Mouse (Mus musculus) heart, embryonic 13.5 days (tissue): ENCODE data around the gene Il1r1. TPM values are rescaled to one million over a fixed set of nuclear protein-coding genes. Genes with fewer than 3 reads are reported as not detected.

Experiments
- ATAC-seq: fragments of 200-750 bp; cut with Nextera tagmentation; 2 replicates; pipeline ENCODE4 v1.8.0; 2017; ENCODE audit warnings: moderate TSS enrichment; ENCODE audit not compliant: insufficient number of reproducible peaks, low FRiP score, low TSS enrichment; ENCODE audit errors: extremely low read depth
- H3K27ac ChIP-seq: fragments of 300-500 bp; sonication (generic); replicated peaks from 2 replicates; pipeline ENCODE4 v1.5.1; 2015; ENCODE audit warnings: moderate library complexity, mild to moderate bottlenecking, inconsistent platforms
- H3K27me3 ChIP-seq: fragments of 300-500 bp; sonication (generic); replicated peaks from 2 replicates; pipeline ENCODE4 v1.6.1; 2015; ENCODE audit warnings: mild to moderate bottlenecking, inconsistent platforms
- H3K36me3 ChIP-seq: fragments of 300-500 bp; sonication (generic); 2 replicates; pipeline ENCODE4 v1.6.1; 2015; ENCODE audit warnings: mild to moderate bottlenecking, inconsistent platforms
- H3K4me1 ChIP-seq: fragments of 300-500 bp; sonication (generic); 2 replicates; pipeline ENCODE4 v1.6.1; 2015; ENCODE audit warnings: inconsistent platforms
- H3K4me2 ChIP-seq: fragments of 300-500 bp; sonication (generic); 2 replicates; pipeline ENCODE4 v1.6.1; 2015; ENCODE audit warnings: inconsistent platforms, mild to moderate bottlenecking, moderate library complexity
- H3K4me3 ChIP-seq: fragments of 300-500 bp; sonication (generic); 2 replicates; pipeline ENCODE4 v1.5.1; 2015; ENCODE audit warnings: moderate library complexity, mild to moderate bottlenecking, inconsistent platforms
- H3K9ac ChIP-seq: fragments of 300-500 bp; sonication (generic); 2 replicates; pipeline ENCODE4 v1.6.1; 2015; ENCODE audit warnings: inconsistent platforms, mild to moderate bottlenecking, moderate library complexity
- H3K9me3 ChIP-seq: fragments of 300-500 bp; sonication (generic); 2 replicates; pipeline ENCODE4 v1.6.1; 2016; ENCODE audit warnings: inconsistent platforms
- WGBS: fragments of 180-500 bp; shearing (Covaris S2); methylation state at CpG from one replicate; pipeline ENCODE4 v1.1.7; 2015; ENCODE audit warnings: mixed read lengths; 5-methylcytosine and 5-hydroxymethylcytosine counted together
- polyA plus RNA-seq: library from polyadenylated mRNA; unstranded; fragments of >200 nt; fragmentation: Nextera tagmentation; extraction: Ambion mirVana; gene quantifications from 2 replicates; pipeline ENCODE4 v1.2.1, GENCODE M21; 2015

Il1r1 gene
- polyA plus RNA-seq, 1 experiment from 2014 or later, result 6.3 TPM

GRCm38 (mm10) chr1:40354665-40355064 is 129.8 kb downstream of the Il1r1 start:
- Histone ChIP-seq H3K4me2 (no peak overlapping the region), H3K9me3 (no peaks in the 10 kb centered on the region), H3K27me3 (no peaks in the 10 kb centered on the region), H3K36me3 (0 out of 2 replicates have a peak, but pooled peaks cover 3% of the 10 kb centered on the region), H3K27ac (no peak overlapping the region), H3K4me3 (no peak overlapping the region), H3K4me1 (peaks cover 35% of the 10 kb centered on the region), H3K9ac (no peak overlapping the region)
- WGBS, result 85% methylated on average over 3 of the region's 3 CpGs
- ATAC-seq, result no peak

- Histone ChIP-seq H3K4me2 (no peak overlapping the region), H3K27ac (no peak overlapping the region)
- no peak for ATAC-seq
Measured at GRCm38 (mm10) chr1:40355431-40355843, 130.6 kb downstream of the Il1r1 start.

GRCm38 (mm10) chr1:40355904-40356521 is 131.1 kb downstream of the Il1r1 start:
- Histone ChIP-seq H3K4me1 (peaks cover 41% of the 10 kb centered on the region), H3K9ac (no peak overlapping the region), H3K36me3 (0 out of 2 replicates have a peak, but pooled peaks cover 1% of the 10 kb centered on the region), H3K27me3 (no peaks in the 10 kb centered on the region), H3K27ac (no peak overlapping the region), H3K9me3 (no peaks in the 10 kb centered on the region), H3K4me3 (no peak overlapping the region), H3K4me2 (no peak overlapping the region)
- 46% methylated on average over 10 of the region's 10 CpGs for WGBS
- no peak for ATAC-seq

More at GRCm38 (mm10) chr1:40355431-40355843, 130.6 kb downstream of the Il1r1 start:
- Histone ChIP-seq H3K9me3 (no peaks in the 10 kb centered on the region), H3K9ac (no peak overlapping the region), H3K27me3 (no peaks in the 10 kb centered on the region), H3K4me3 (no peak overlapping the region), H3K4me1 (peaks cover 40% of the 10 kb centered on the region), H3K36me3 (0 out of 2 replicates have a peak, but pooled peaks cover 3% of the 10 kb centered on the region)
- WGBS, result 76% methylated on average over 4 of the region's 4 CpGs

GRCm38 (mm10) chr1:40357921-40358320 is 133.0 kb downstream of the Il1r1 start:
- Histone ChIP-seq H3K9me3 (no peaks in the 10 kb centered on the region), H3K36me3 (no peaks in the 10 kb centered on the region), H3K4me1 (peaks cover 45% of the 10 kb centered on the region), H3K4me3 (no peak overlapping the region), H3K27ac (no peak overlapping the region), H3K9ac (no peak overlapping the region), H3K27me3 (no peaks in the 10 kb centered on the region), H3K4me2 (no peak overlapping the region)
- ATAC-seq, result no peak
- 70% methylated on average over 2 of the region's 2 CpGs for WGBS

- no peaks in the 10 kb centered on the region for H3K27me3 ChIP-seq
- peaks cover 45% of the 10 kb centered on the region for H3K4me1 ChIP-seq
- no peaks in the 10 kb centered on the region for H3K36me3 ChIP-seq
- 24% methylated on average over 2 of the region's 2 CpGs for WGBS
- no peak overlapping the region for H3K27ac ChIP-seq
- no peak overlapping the region for H3K4me2 ChIP-seq
- 0 out of 2 replicates have a peak, but pooled peaks have one; percentile 15 for ATAC-seq
- H3K9me3 ChIP-seq, result no peaks in the 10 kb centered on the region
- H3K9ac ChIP-seq, result no peak overlapping the region
- H3K4me3 ChIP-seq, result no peak overlapping the region
Measured at GRCm38 (mm10) chr1:40358351-40358750, 133.5 kb downstream of the Il1r1 start.

- H3K9ac ChIP-seq, result no peak overlapping the region
- H3K4me3 ChIP-seq, result no peak overlapping the region
- peaks cover 45% of the 10 kb centered on the region for H3K4me1 ChIP-seq
- ATAC-seq, result peak; percentile 28; the same call in 1 of the 2 replicates
- no peaks in the 10 kb centered on the region for H3K9me3 ChIP-seq
- H3K27ac ChIP-seq, result no peak overlapping the region
- WGBS, result 16% methylated on average over 4 of the region's 4 CpGs
- no peaks in the 10 kb centered on the region for H3K36me3 ChIP-seq
- no peaks in the 10 kb centered on the region for H3K27me3 ChIP-seq
- no peak overlapping the region for H3K4me2 ChIP-seq
Measured at GRCm38 (mm10) chr1:40358771-40359181, 133.9 kb downstream of the Il1r1 start.

- WGBS, result 43% methylated on average over 2 of the region's 2 CpGs
- H3K4me3 ChIP-seq, result no peak overlapping the region
- H3K27ac ChIP-seq, result no peak overlapping the region
- no peaks in the 10 kb centered on the region for H3K27me3 ChIP-seq
- peaks cover 45% of the 10 kb centered on the region for H3K4me1 ChIP-seq
- H3K4me2 ChIP-seq, result no peak overlapping the region
- no peak overlapping the region for H3K9ac ChIP-seq
- no peaks in the 10 kb centered on the region for H3K9me3 ChIP-seq
- no peak for ATAC-seq
- H3K36me3 ChIP-seq, result no peaks in the 10 kb centered on the region
Measured at GRCm38 (mm10) chr1:40359731-40360130, 134.9 kb downstream of the Il1r1 start.

GRCm38 (mm10) chr1:40360969-40361368 is 136.1 kb downstream of the Il1r1 start:
- Histone ChIP-seq H3K36me3 (no peaks in the 10 kb centered on the region), H3K4me3 (no peak overlapping the region), H3K27ac (no peak overlapping the region), H3K27me3 (no peaks in the 10 kb centered on the region), H3K4me2 (no peak overlapping the region), H3K4me1 (peaks cover 36% of the 10 kb centered on the region), H3K9ac (no peak overlapping the region), H3K9me3 (no peaks in the 10 kb centered on the region)
- WGBS, result 47% methylated on average over 7 of the region's 7 CpGs
- ATAC-seq, result no peak

- WGBS, result 50% methylated on average over 1 of the region's 1 CpGs
- Histone ChIP-seq H3K27me3 (no peaks in the 10 kb centered on the region), H3K4me1 (peaks cover 30% of the 10 kb centered on the region), H3K27ac (no peak overlapping the region), H3K4me2 (no peak overlapping the region), H3K9me3 (no peaks in the 10 kb centered on the region), H3K4me3 (no peak overlapping the region), H3K36me3 (no peaks in the 10 kb centered on the region), H3K9ac (no peak overlapping the region)
- ATAC-seq, result no peak
Measured at GRCm38 (mm10) chr1:40361596-40361995, 136.7 kb downstream of the Il1r1 start.

GRCm38 (mm10) chr1:40362784-40363183 is 137.9 kb downstream of the Il1r1 start:
- no peak overlapping the region for H3K4me2 ChIP-seq
- no peak overlapping the region for H3K9ac ChIP-seq
- H3K36me3 ChIP-seq, result no peaks in the 10 kb centered on the region
- 54% methylated on average over 11 of the region's 11 CpGs for WGBS
- no peak overlapping the region for H3K27ac ChIP-seq
- H3K4me1 ChIP-seq, result peaks cover 26% of the 10 kb centered on the region
- no peak for ATAC-seq
- H3K27me3 ChIP-seq, result no peaks in the 10 kb centered on the region
- H3K4me3 ChIP-seq, result no peak overlapping the region
- H3K9me3 ChIP-seq, result no peaks in the 10 kb centered on the region
